Mouse (Mus musculus): ENCODE measurements at regions not wholly inside any gene's neighbourhood (a gene's known extent, or its start where the extent isn't known, plus 50 kb on each side); places are given as distances from the start of the nearest gene placed in this dataset.

- TF ChIP-seq POLR2A (IDR thresholded peaks at IDR 0.05; ENCODE audit: extremely low read depth, insufficient read depth, low read length) (no peak), CTCF (IDR thresholded peaks at IDR 0.05; ENCODE audit: low read depth, low read length) (no peak)
Measured at GRCm38 (mm10) chr5:45136696-45137095, 313.3 kb downstream of the Qdpr start.

All from liver, adult 2 months (tissue).